Mouse (Mus musculus) left cerebral cortex, adult 8-10 months (tissue): ENCODE results near the gene E2f1. TPM values are rescaled to one million over a fixed set of nuclear protein-coding genes. Genes with fewer than 3 reads are reported as not detected.

Experiments
- DNase-seq, 2 experiments: peaks; one replicate each; pipeline ENCODE4 v3.0.0; 2022; ENCODE audit warnings: low spot score in 2 of 2
- total RNA-seq, 4 experiments: library from RNA; stranded (reverse); gene quantifications; 2 replicates each; pipeline ENCODE4 v1.2.4; 2022

The E2f1 gene
- total RNA-seq, result 10 to 100 TPM; 10.5 to 13.9 (median 13.1) TPM

DNA sequence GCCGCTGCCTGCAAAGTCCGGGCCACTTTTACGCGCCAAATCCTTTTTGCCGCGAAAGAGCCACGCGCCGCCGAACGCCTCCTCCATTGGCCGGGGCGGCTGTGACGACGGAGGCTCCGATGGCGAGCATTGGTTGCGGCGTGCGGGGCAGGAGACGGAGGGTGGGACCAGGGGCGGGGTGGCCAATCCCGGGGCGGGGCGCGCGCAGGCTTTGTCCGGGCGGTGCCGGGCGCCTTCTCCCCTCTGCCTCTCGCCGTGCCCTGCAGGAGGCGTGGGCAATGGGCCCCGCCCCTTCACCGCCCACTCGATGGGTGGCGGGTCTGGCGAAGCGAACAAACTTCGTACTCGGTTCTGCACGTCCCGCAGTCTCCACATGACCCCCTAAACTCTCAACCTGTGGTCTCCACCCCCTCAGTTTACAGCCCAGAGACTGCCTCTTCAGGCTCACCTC, at the start of gene E2f1:
E2f1 (minus strand) TSS at position 57 of the 451 bp plus-strand sequence.
- peak; percentile 78 to 86 for DNase-seq

DNA sequence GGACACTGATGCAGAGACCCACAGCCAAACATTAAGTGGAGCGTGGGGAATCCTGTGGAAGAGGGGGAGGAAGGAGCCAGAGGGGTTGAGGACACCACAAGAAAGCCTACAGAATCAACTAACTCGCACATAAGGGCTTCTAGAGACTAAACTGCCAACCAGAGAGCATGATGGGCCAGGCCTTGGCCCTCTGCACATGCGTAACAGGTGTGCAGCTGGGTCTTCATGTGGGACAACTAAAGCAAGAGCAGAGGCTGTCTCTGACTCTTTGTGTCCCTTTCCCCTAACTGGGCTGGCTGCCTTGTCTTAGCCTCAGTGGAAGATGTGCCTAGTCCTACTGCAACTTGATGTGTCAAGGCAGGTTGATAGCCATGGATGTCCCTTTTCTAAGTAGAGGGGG, 47.4 kb upstream of the E2f1 start:
- no peak for DNase-seq

DNA sequence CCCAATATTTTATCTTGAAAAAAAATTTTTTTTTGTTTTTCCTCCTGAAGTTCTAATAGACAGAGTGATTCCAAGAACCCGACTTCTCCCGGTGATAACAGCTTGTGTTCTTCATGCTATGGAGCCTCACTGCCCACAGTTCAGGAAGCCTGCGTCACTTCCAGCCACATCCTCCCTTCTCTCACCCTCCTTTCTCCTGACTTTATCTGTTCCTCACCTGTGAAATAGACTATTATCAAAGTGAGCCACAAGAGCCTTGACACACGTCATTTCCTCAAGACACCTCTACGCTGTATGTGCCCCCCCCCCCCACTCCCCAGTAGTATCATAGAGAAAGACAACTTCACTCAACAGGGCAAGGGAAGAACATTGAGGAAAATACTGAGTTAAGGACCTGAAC, 46.0 kb upstream of the E2f1 start:
- DNase-seq, result no peak

DNA sequence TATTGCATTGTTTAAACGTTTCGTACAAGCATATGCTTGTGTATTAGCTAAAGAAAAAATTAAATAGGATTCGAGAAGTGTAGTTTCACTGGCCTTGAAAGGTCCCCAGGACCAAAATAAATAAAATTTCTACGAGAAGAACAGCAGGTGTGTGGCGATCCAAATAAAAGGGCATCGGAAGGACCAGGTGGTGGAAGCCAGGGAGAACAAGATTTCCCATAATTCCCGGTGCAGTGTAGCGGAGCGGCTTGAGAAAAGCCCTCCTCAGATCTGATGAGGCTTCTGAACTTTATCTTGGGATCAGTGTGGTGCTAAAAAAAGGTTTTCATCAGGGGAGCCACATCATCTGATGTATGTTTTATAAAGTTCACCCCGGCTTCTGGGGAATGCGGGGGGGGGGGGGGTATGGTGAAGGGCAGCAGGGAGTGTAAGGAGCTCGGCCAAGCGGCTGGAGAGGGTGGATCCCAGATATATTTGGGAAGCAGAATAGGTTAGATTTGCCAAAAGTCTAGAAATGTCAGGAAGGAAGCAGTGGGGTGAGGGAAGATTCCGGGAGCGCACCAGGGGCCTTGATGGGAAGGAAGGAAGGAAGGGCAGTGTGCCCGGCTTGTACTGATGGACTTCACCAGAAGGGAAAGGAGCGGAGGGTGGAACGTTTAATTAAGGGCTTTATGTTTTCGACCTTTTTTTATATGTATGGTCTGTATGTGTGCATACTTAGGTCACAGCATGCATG, 45.3 kb upstream of the E2f1 start:
- DNase-seq, result no peak

DNA sequence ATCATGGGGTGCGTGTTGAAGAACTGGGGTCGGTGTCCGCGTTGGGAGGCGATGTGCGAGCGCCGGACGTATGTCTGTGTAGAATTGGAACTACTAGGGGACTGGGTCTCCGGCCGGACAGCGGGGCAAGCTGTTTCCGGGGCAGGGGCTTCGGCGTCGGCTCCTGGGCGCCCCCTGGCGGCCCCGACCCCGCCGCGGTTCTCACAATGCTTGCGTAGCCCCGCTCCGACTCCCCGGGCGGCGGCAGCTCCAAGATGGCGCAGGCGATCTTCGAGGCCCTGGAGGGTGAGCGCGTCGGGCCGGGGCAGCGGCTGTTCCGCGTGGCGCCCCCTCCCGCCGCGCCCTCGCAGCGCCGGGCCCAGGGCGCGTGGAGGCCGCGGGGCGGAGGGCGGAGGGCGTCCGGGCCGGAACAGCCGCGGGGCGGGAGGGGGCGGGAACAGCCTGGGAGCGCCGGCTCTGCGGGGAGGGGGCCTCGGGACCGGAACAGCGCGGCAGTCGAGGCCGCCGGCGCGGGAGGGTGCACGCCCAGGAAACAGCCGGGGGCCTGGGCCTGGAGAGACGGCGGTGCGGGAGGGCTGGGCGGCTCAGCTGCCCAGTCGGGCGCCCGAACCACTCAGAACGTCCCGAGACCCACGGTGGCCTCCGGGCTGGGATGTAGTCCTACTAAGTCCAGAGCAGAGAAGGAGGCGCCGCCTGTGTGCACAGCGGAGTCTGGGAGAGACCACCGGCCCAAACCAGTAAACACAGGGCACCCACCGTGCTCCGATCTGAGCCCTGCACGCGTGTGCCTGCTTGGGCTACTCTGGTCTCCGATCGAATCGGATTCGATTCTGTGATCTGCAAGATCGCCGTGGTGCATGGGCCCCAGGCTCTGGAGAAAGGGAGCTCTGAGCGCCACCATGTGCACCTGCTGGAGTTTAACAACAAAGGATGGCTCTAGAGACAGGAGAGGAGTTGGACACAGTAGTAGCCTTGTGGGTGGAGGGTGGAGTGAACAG, 43.7 kb upstream of the E2f1 start, which contains the start of the genes Zfp341 and 4930519P11Rik:
Zfp341 (plus strand) TSS at position 180 of the 998 bp plus-strand sequence.
4930519P11Rik (minus strand) TSS at position 320 of the 998 bp plus-strand sequence.
- peak; percentile 82 to 86 for DNase-seq

DNA sequence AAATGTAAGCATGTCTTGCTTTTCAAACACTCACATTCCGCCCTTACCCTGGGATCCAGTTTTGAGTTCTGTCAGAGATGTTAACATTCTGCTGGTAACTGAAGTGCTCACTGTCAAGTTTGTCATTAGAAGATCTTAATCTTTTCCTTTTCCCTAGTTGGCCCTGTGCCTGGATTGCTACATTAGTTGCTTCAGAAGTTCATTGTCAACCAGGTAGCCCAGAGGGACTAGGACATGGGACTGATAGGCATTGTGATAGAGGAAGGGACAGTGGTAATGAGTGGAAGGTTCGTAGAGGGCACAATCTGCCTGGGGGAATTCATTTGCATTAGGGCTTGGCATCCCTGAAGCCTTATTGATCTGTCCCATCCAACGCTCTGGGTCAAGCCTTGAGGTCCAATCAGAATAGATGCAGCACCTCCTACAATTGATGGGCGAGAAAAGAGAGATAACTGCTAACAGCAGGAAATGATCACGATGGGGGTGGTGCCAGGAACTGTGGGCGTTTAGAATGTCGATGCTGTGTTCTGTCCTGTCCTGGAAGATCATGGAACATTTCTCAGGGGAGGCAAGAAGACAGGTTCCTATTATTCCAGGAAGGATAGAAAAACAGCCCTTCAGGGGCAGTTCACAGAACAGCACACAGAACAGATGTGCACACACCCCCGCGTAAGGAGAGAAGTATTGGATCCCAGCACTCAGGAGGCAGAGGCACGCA, 39.5 kb upstream of the E2f1 start:
- no peak for DNase-seq

DNA sequence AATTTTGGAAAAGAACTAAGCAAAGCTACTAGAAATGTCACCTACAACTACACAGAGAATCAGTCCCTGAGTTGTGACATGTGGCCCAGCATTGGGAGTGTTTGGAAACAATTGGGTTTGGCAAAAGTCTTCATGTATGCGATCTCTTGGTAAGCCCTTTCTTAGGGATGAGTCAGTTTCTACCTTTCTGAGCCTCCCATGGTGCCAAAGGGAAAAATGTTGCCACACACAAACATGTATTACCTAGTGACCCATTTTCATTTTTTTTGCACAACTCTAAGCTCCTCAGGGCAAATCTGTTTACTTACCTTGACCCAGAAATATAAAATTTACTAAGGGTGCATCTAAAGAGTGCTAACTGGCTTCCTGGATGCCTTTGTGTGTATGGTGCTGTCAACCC, 37.3 kb upstream of the E2f1 start:
- DNase-seq, result no peak

DNA sequence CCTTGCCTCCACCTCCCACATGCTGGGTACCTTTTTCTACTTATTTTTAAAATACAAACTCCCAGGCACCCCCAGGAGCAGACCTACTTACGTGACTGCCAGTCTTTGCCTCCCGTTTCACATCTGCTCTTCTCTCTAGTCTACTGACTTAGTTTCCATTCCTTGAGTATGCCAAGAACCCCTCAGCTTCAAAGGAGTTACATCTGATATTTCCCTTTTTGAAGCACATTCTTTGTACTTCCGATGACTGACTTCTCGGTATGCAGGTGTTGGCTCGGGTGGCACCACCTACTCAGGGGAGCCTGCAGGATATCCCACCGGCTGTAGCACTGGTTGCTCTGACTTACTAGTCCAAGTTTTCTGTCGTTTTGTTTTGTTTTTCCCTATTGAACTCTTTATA, 34.5 kb upstream of the E2f1 start:
- DNase-seq, result no peak

DNA sequence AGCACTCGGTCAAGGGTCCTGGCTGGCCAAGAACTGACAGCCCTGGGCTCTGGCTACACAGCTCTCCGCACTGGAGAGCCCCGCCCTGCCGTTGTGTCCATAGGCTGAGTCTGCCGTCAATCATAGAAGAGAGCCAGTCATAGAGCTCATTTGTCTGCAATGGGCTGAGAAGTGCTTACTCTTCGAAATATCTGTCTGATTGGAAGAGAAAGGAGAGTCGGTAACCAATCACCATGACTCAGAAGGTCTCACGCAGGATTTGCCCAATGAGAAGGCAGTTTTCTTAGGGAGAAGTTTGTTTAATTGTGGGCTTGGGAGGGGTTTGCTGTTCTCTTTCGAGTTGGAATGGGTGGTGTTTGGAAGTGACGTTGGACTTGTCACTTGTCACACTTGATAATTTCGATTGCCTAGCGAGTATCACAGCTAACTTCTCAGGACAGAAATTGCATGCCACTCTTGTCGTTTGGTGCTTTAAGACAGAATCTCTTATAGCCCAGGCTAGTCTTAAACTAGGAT, 34.0 kb upstream of the E2f1 start, which contains the start of gene Pxmp4:
Pxmp4 (minus strand) TSS at position 71 of the 516 bp plus-strand sequence.
- DNase-seq, result peak; percentile 99 to 100

DNA sequence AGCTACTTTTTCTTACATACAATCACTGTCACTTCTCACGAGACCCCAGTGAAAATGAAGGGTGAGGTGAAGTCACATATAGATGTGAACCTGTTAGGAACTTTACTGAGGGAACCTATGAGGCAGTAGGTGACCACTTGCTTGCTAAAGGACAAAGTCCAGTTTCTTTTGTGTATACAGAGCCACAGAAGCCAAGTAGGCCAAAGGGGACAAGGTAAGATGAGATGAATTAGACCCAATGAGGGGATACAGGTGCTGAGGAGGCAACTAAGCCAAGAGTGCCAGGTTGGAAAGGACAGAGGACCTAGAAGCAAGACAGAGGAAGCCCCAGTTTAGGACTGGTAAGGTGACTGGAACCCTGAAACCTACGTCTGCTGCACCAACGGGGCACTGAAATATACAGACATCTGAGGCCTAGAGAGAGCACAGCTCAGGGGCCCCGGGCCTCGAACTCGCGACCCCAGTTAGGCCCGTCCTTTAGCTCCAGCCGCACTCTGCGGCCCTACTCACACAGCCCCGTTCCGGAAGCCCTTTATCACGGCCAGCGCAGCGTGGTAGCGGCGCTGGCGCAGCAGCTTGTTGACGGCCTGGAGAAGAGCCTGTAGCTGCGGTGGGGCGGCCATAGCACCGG, 33.4 kb upstream of the E2f1 start:
- DNase-seq, result no peak

DNA sequence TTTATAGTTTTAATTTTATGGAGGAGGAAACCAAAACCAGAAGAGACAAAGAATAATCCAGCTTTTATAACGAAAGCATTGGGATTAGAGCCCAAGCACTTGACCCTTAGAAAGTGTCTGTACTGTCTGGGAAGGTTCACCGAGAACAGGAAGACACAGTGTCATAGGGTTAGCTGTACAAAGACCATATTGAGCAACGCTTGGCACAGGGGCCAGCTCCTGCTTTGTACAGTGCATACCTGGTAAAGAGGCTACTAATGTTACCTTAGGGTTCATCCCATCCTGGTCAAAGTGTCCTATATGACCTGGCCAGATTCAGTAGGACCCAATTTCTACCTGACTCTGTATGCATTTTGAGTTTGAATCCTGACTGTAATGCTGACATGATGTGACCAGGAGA, 31.6 kb upstream of the E2f1 start:
- DNase-seq, result no peak

DNA sequence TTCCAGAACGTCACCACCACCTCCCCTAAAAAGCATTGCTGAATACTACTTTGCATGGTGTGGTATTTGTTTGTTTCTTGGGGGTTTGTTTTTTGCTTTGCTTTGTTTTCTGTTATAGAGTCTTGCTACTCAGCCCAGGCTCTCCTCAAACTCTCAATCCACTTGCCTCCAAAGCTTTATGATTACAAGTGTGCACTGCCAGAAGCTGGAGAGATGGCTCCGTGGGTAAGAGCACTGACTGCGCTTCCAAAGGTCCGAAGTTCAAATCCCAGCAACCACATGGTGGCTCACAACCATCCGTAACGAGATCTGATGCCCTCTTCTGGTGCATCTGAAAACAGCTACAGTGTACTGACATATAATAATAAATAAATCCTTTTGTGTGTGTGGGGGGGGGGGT, 30.9 kb upstream of the E2f1 start:
- DNase-seq, result no peak

DNA sequence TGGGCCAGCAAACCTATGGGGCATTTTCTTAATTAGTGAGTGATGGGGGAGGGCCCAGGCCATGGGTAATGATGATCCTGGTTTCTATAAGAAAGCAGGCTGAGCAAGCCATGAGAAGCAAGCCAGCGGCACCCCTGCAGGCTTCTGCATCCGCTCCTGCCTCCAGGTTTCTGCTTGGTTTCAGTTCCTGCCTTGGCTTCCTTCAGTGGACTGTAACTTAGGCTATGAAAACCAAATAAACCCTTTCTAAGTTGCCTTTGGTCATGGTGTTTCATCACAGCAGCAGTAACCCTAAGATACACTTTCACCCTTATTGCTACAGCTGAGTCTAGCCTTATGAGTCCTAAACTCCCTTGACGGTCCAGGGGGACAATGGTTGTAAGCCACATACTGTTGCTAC, 27.7 kb upstream of the E2f1 start:
- no peak for DNase-seq

DNA sequence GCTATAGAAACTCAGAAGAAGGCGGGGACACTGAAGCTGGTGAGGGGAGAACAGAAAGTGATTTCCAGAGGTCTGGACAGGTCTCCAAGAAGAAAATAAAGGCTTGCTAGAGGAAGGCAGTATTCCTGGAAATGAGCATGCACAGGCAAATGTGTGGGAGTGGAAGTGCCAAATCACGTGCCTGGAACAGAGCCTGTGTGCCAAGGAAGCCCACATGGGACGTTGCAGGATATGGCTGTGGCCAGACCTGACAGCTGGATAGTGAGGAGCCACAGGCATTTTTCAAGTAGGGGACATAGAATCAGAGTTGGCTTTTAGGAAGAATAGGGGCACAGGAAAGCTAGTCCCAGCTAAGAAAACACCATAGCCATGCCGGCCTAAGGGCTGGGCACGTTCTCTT, 26.1 kb upstream of the E2f1 start:
- no peak for DNase-seq

DNA sequence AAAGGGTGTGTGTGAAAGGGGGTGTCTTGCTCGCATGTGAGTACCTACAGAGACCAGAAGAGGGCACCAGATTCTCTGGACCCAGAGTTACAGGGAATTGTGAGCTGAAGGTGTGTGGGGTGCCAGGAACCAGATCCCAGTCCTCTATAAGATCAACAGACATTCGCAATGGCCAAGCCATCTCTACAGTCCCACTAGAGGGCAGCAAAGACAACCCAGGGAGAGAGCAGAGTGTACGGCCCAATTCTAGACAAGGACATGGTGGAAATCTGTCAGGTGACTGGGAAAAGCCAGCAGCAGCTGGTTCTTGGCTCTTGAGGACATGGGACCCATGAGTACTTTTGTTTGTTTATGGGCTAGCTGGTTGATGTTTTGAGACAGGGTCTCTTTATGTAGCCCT, 23.3 kb upstream of the E2f1 start:
- no peak for DNase-seq

DNA sequence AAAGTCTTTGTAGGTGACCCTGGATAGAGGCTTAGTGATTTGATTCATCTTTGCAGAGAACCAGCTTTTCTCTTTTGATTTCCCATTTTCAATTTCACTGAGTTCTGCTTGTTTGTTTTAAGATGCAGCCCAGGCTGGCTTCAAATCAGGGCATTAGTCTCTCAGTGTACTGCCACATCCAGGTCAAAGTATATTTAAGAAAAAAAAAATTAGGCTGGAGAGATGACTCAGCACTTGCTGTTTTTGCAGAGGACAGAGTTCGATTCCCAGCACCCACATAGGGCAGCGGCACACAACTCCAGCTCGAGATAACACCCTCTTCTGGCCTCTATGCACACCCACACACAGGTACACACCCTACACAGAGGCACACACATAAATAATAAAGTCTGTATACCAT, 21.5 kb upstream of the E2f1 start:
- DNase-seq, result no peak

DNA sequence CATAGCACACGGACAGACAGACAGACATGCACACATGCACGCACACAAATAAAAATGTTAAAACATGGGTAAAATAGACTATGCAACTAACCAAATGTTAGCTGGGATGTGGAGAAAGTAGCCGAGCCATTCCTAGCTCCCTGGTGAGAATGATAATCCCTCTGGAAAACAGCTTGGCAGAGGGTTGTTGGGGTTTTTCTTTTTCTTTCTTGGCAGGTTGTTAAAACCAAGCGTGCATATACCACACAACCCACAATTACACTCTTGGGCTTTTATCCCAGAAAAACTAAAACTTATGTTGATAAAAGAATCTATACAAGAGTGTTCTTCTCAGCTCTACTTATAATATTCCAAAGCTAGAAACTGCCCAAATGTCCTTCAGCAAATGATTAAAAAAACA, 19.4 kb upstream of the E2f1 start:
- DNase-seq, result no peak

DNA sequence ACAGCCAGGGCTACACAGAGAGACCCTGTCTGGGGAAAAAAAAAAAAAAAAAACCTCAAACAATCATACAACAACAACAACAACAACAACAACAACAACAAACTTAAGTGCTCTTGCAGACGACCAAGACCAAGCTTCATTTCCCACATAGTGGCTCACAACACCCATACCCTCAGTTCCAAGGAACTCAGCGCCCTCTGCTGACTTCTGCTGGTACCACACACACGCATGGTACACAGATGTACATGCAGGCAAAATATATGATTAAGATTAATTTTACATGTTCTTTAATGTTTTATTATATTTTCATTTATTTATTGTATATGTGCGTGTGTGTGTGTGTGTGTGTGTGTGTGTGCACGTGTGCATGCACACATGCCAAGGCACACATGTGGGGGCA, 16.7 kb upstream of the E2f1 start:
- no peak for DNase-seq

DNA sequence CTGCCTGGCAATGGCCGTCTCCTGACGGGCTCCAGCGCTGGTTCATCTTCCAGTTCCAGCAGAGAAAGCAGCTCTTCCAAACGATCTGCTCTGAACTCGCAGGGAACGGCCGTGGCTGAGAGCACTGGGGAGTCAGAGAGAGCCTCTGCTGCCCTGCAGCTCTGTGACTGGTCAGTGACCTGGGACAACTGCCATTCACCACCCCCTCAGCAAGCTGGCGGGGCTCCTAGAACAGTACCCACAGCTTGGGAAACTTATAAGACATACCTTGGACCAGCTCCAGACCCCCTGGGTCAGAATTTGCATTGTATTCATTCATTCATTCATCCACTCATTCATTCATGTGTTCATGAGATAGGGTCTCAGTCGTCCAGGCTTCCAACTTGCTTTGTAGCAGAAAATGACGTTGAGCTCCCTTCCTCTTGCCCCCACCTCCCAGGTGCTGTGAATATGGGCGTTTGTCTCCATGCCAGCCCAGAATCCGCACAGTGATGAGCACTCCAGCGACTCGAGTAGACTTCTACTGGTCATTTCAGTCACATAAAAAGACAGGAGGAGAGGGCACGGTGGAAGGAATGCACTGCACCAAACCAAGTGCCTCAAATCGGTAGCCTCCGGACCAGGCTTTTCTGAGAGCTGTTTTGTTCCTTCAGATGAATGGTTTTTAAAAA, 15.4 kb upstream of the E2f1 start:
- no peak for DNase-seq
